Mouse (Mus musculus) limb, embryonic 12.5 days (tissue): ENCODE results near the gene Hist1h3e. TPM values are rescaled to one million over a fixed set of nuclear protein-coding genes. Genes with fewer than 3 reads are reported as not detected.

Source experiments
- ATAC-seq: fragments of 200-750 bp; cut with Nextera tagmentation; 2 replicates; pipeline ENCODE4 v1.8.0; 2017; ENCODE audit warnings: low read depth, moderate TSS enrichment; ENCODE audit not compliant: insufficient number of reproducible peaks, insufficient read depth, low FRiP score, low TSS enrichment
- H3K27ac ChIP-seq: fragments of 300-500 bp; sonication (generic); 2 replicates; pipeline ENCODE4 v1.5.1; 2016; ENCODE audit warnings: mild to moderate bottlenecking, moderate library complexity
- H3K27me3 ChIP-seq: fragments of 300-500 bp; sonication (generic); 2 replicates; pipeline ENCODE4 v1.6.1; 2016; ENCODE audit warnings: mild to moderate bottlenecking, moderate library complexity
- H3K36me3 ChIP-seq: fragments of 300-500 bp; sonication (generic); 2 replicates; pipeline ENCODE4 v1.6.1; 2016; ENCODE audit warnings: mild to moderate bottlenecking, moderate library complexity
- H3K4me1 ChIP-seq: fragments of 300-500 bp; sonication (generic); replicated peaks from 2 replicates; pipeline ENCODE4 v1.6.1; 2016
- H3K4me2 ChIP-seq: fragments of 300-500 bp; sonication (generic); 2 replicates; pipeline ENCODE4 v1.6.1; 2016; ENCODE audit warnings: mild to moderate bottlenecking, moderate library complexity
- H3K4me3 ChIP-seq: fragments of 300-500 bp; sonication (generic); replicated peaks from 2 replicates; pipeline ENCODE4 v1.5.1; 2016; ENCODE audit warnings: mild to moderate bottlenecking
- H3K9ac ChIP-seq: fragments of 300-500 bp; sonication (generic); replicated peaks from 2 replicates; pipeline ENCODE4 v1.6.1; 2016; ENCODE audit warnings: mild to moderate bottlenecking, moderate library complexity
- H3K9me3 ChIP-seq: fragments of 300-500 bp; sonication (generic); 2 replicates; pipeline ENCODE4 v1.6.1; 2016; ENCODE audit warnings: mild to moderate bottlenecking, moderate library complexity
- WGBS: fragments of 180-500 bp; shearing (Covaris S2); methylation state at CpG from one replicate; pipeline ENCODE4 v1.1.7; 2016; 5-methylcytosine and 5-hydroxymethylcytosine counted together
- polyA plus RNA-seq: library from polyadenylated mRNA; unstranded; fragments of >200 nt; fragmentation: Nextera tagmentation; extraction: Ambion mirVana; gene quantifications from 2 replicates; pipeline ENCODE4 v1.2.1, GENCODE M21; 2016

Hist1h3e gene
- polyA plus RNA-seq, 1 experiment from 2014 or later = 12.8 TPM

DNA sequence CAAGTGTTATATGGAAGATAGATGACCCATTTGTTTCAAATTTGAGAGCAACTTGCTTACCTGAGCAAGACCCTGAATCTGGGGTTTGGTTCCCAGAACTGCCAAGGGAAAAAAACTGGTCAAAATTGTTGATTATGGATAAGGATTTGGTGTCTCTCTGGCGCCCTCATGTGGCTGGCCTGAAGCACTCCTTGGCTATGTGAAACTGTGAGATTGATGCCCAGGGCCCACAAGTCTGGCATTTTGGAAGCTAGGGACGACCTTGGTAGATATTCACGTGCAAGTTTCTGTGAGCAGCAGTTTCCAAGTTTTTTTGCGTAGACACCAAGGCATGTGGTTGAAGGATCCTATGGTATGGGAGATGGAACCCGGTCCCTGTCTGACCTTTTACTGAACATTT, 37.5 kb downstream of the Hist1h3e start:
- WGBS = 6% methylated on average over 5 of the region's 5 CpGs
- no peaks in the 10 kb centered on the region for H3K9me3 ChIP-seq
- H3K9ac ChIP-seq = no peak overlapping the region
- H3K4me2 ChIP-seq = peak overlapping the region; percentile 9; the same call in 1 of the 2 replicates
- no peak overlapping the region for H3K27ac ChIP-seq
- no peaks in the 10 kb centered on the region for H3K36me3 ChIP-seq
- no peak overlapping the region for H3K4me3 ChIP-seq
- no peak for ATAC-seq
- no peaks in the 10 kb centered on the region for H3K27me3 ChIP-seq
- peaks cover 12% of the 10 kb centered on the region; the same call in 1 of the 2 replicates for H3K4me1 ChIP-seq

DNA sequence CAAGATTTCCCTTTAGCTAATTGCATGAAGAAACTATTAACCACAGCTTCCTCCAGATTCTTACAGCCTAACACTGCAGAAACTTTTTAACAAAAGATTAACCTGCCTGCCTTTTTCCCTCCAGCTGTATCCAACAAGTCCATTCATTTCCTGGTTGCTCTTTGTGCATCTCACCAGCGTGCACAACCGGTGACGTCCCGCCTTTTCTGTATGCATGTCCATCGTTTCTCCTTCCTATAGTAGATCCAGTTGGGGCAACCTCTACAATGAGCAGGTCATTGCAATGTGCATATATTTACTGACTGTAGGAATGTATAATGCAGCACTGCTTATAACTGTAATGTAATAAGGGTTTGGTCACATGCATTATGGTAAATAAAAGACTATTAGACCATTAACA, 38.2 kb downstream of the Hist1h3e start:
- H3K27ac ChIP-seq = no peak overlapping the region
- no peak for ATAC-seq
- WGBS = 64% methylated on average over 5 of the region's 5 CpGs

GRCm38 (mm10) chr13:23521703-23522102, 40.5 kb downstream of the Hist1h3e start:
- Histone ChIP-seq H3K4me3 (peak overlapping the region; percentile 12), H3K4me1 (peaks cover 5% of the 10 kb centered on the region; the same call in 1 of the 2 replicates), H3K27ac (no peak overlapping the region), H3K9ac (no peak overlapping the region), H3K36me3 (no peaks in the 10 kb centered on the region), H3K4me2 (peak overlapping the region; percentile 36), H3K27me3 (no peaks in the 10 kb centered on the region), H3K9me3 (no peaks in the 10 kb centered on the region)
- no peak for ATAC-seq
- WGBS = under 1% methylated on average over 14 of the region's 14 CpGs

More for the DNA sequence above, 38.2 kb downstream of the Hist1h3e start:
- Histone ChIP-seq H3K4me3 (no peak overlapping the region), H3K36me3 (no peaks in the 10 kb centered on the region), H3K4me2 (no peak overlapping the region), H3K4me1 (peaks cover 10% of the 10 kb centered on the region; the same call in 1 of the 2 replicates), H3K9ac (no peak overlapping the region), H3K9me3 (no peaks in the 10 kb centered on the region), H3K27me3 (no peaks in the 10 kb centered on the region)

GRCm38 (mm10) chr13:23519416-23519815, 42.8 kb downstream of the Hist1h3e start:
- Histone ChIP-seq H3K9ac (no peak overlapping the region), H3K27ac (peak overlapping the region; percentile 45; the same call in 1 of the 2 replicates), H3K27me3 (no peaks in the 10 kb centered on the region), H3K36me3 (no peaks in the 10 kb centered on the region), H3K4me1 (no peaks in the 10 kb centered on the region; the same call in 1 of the 2 replicates), H3K9me3 (no peaks in the 10 kb centered on the region), H3K4me2 (peak overlapping the region; percentile 75), H3K4me3 (peak overlapping the region; percentile 48)
- no peak for ATAC-seq
- under 1% methylated on average over 10 of the region's 10 CpGs for WGBS

DNA sequence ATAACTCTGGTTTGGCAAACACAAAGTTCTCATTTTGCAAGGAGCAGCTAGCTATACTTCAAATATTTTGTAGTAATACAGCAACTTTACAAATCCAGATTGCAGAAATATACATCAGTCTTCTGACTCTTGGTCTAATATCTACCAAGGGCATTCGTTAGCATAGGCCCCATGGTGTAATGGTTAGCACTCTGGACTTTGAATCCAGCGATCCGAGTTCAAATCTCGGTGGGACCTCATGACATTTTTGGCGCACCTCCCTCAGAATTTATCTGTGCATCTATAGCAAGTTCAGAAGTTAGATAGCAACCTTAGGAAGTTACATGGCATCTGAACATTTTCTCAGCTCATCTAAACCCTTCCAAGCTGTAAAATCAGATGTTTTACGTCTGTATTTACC, 43.3 kb downstream of the Hist1h3e start:
- ATAC-seq = no peak
- peak overlapping the region; percentile 45; the same call in 1 of the 2 replicates for H3K27ac ChIP-seq

GRCm38 (mm10) chr13:23518295-23518603, 43.9 kb downstream of the Hist1h3e start:
- Histone ChIP-seq H3K9ac (no peak overlapping the region), H3K27ac (no peak overlapping the region), H3K4me3 (peak overlapping the region; percentile 48), H3K9me3 (no peaks in the 10 kb centered on the region), H3K36me3 (no peaks in the 10 kb centered on the region), H3K4me2 (peak overlapping the region; percentile 75), H3K4me1 (no peaks in the 10 kb centered on the region; the same call in 1 of the 2 replicates), H3K27me3 (no peaks in the 10 kb centered on the region)
- WGBS = under 1% methylated on average over 6 of the region's 6 CpGs
- ATAC-seq = no peak

More for the DNA sequence above, 43.3 kb downstream of the Hist1h3e start:
- under 1% methylated on average over 6 of the region's 6 CpGs for WGBS
- Histone ChIP-seq H3K4me2 (peak overlapping the region; percentile 75), H3K9me3 (no peaks in the 10 kb centered on the region), H3K9ac (no peak overlapping the region), H3K4me1 (no peaks in the 10 kb centered on the region; the same call in 1 of the 2 replicates), H3K27me3 (no peaks in the 10 kb centered on the region), H3K36me3 (no peaks in the 10 kb centered on the region), H3K4me3 (peak overlapping the region; percentile 48)

GRCm38 (mm10) chr13:23517603-23518294, 44.4 kb downstream of the Hist1h3e start:
- ATAC-seq = peak; percentile 76
- Histone ChIP-seq H3K4me3 (peak overlapping the region; percentile 48), H3K9ac (0 out of 2 replicates have a peak overlapping the region, but pooled peaks have one; percentile 37), H3K27ac (peak overlapping the region; percentile 84), H3K4me2 (peak overlapping the region; percentile 75), H3K36me3 (no peaks in the 10 kb centered on the region), H3K27me3 (no peaks in the 10 kb centered on the region), H3K4me1 (no peaks in the 10 kb centered on the region; the same call in 1 of the 2 replicates), H3K9me3 (no peaks in the 10 kb centered on the region)
- under 1% methylated on average over 27 of the region's 27 CpGs for WGBS

DNA sequence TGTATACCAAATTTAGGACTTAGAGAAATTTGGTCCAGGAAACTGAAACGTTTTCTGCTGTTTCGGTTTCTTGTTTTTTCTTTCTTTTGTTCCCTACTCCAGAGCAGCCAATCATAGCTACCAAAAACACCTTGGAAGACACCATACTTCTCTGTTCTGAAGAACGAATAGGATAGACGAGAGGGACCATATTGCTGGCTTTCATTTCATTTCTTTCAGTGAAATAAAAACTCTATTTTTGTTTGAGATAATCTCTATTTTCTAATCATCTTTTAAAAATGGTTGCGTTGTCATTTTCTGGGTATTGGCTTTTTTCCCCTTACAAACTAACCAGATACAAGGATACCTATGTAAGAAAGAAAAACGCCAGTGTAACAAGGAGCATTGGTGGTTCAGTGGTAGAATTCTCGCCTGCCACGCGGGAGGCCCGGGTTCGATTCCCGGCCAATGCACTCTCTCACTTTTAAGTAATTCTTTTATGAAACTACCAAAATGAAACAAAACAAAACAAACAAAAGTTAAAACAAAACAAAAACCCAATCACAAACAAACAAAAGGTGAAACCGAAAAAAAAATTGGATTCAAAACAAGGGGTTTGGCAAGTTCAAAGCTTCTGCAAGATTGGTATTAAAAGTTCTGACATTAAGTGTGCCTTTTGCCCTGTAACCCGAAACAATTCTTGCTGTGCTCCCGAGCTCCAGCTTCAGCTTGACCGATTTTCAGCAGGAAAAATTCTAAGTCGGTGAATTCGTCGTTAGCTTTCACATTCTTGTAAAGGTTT, 45.2 kb downstream of the Hist1h3e start:
- ATAC-seq = no peak
- peak overlapping the region; percentile 75 for H3K4me2 ChIP-seq
- H3K27me3 ChIP-seq = no peaks in the 10 kb centered on the region
- H3K4me1 ChIP-seq = no peaks in the 10 kb centered on the region; the same call in 1 of the 2 replicates
- H3K9me3 ChIP-seq = no peaks in the 10 kb centered on the region
- peak overlapping the region; percentile 48 for H3K4me3 ChIP-seq
- H3K9ac ChIP-seq = 0 out of 2 replicates have a peak overlapping the region, but pooled peaks have one; percentile 37
- H3K36me3 ChIP-seq = no peaks in the 10 kb centered on the region
- peak overlapping the region; percentile 84 for H3K27ac ChIP-seq
- under 1% methylated on average over 19 of the region's 19 CpGs for WGBS

GRCm38 (mm10) chr13:23515826-23516620, 46.1 kb downstream of the Hist1h3e start:
- Histone ChIP-seq H3K9me3 (no peaks in the 10 kb centered on the region), H3K27me3 (no peaks in the 10 kb centered on the region), H3K9ac (peak overlapping the region; percentile 60), H3K27ac (0 out of 2 replicates have a peak overlapping the region, but pooled peaks have one; percentile 72), H3K4me2 (peak overlapping the region; percentile 59), H3K36me3 (no peaks in the 10 kb centered on the region), H3K4me3 (peak overlapping the region; percentile 48), H3K4me1 (no peaks in the 10 kb centered on the region; the same call in 1 of the 2 replicates)
- ATAC-seq = no peak
- 45% methylated on average over 15 of the region's 15 CpGs for WGBS

GRCm38 (mm10) chr13:23515281-23515680, 46.9 kb downstream of the Hist1h3e start:
- WGBS = 72% methylated on average over 5 of the region's 5 CpGs
- Histone ChIP-seq H3K4me1 (peaks cover under 1% of the 10 kb centered on the region; the same call in 1 of the 2 replicates), H3K36me3 (no peaks in the 10 kb centered on the region), H3K4me3 (no peak overlapping the region), H3K27ac (no peak overlapping the region), H3K4me2 (no peak overlapping the region), H3K27me3 (no peaks in the 10 kb centered on the region), H3K9ac (no peak overlapping the region), H3K9me3 (no peaks in the 10 kb centered on the region)
- no peak for ATAC-seq
